Mouse (Mus musculus): ENCODE results near the gene Gyg.
"Not testable (repeated sequence)": the region's sequence is repeated elsewhere in the genome, so short reads cannot be mapped to it uniquely, and the experiment has no call there.

The Gyg gene

GRCm38 (mm10) chr3:20130456-20131349 is 24.4 kb downstream of the Gyg start:
- DNase-seq: no peak

- DNase-seq: no peak
These were observed 25.6 kb downstream of the Gyg start for GRCm38 (mm10) chr3:20129491-20129890.

- DNase-seq: no peak
These were observed 28.0 kb downstream of the Gyg start for GRCm38 (mm10) chr3:20127047-20127595.

GRCm38 (mm10) chr3:20125604-20126003 is 29.5 kb downstream of the Gyg start:
- no peak for DNase-seq

- DNase-seq: not testable (repeated sequence)
These were observed 33.5 kb downstream of the Gyg start for GRCm38 (mm10) chr3:20121582-20121981.

- DNase-seq: no peak
These were observed 35.4 kb downstream of the Gyg start for GRCm38 (mm10) chr3:20119686-20120244.

- no peak for DNase-seq
These were observed 36.0 kb downstream of the Gyg start for GRCm38 (mm10) chr3:20119044-20119591.

- no peak for DNase-seq
These were observed 43.2 kb downstream of the Gyg start for GRCm38 (mm10) chr3:20111913-20112312.

GRCm38 (mm10) chr3:20108881-20109280 is 46.2 kb downstream of the Gyg start:
- no peak for DNase-seq

- no peak for DNase-seq
These were observed 50.3 kb downstream of the Gyg start for GRCm38 (mm10) chr3:20104776-20105175.

GRCm38 (mm10) chr3:20104318-20104717 is 50.8 kb downstream of the Gyg start:
- DNase-seq: no peak

- DNase-seq: no peak
These were observed 51.3 kb downstream of the Gyg start for GRCm38 (mm10) chr3:20103830-20104229.

- no peak for DNase-seq
These were observed 73.0 kb downstream of the Gyg start for GRCm38 (mm10) chr3:20082161-20082560.

GRCm38 (mm10) chr3:20076145-20077053 is 78.7 kb downstream of the Gyg start:
- DNase-seq: no peak

Measured in cerebellum, postnatal 25 days (tissue).